Mouse (Mus musculus) liver, embryonic 15.5 days (tissue): ENCODE measurements around the gene Lck. TPM values are rescaled to one million over a fixed set of nuclear protein-coding genes. Genes with fewer than 3 reads are reported as not detected.

Experiments
- ATAC-seq: fragments of 200-750 bp; cut with Nextera tagmentation; 2 replicates; pipeline ENCODE4 v1.8.0; 2017; ENCODE audit warnings: moderate number of reproducible peaks, mild to moderate bottlenecking, moderate library complexity; ENCODE audit not compliant: insufficient read depth
- H3K27ac ChIP-seq: fragments of 300-500 bp; sonication (generic); replicated peaks from 2 replicates; pipeline ENCODE4 v1.5.1; 2015; ENCODE audit warnings: mild to moderate bottlenecking, inconsistent platforms
- H3K27me3 ChIP-seq: fragments of 300-500 bp; sonication (generic); 2 replicates; pipeline ENCODE4 v1.6.1; 2015; ENCODE audit warnings: mild to moderate bottlenecking, inconsistent platforms
- H3K36me3 ChIP-seq: fragments of 300-500 bp; sonication (generic); replicated peaks from 2 replicates; pipeline ENCODE4 v1.6.1; 2015; ENCODE audit warnings: moderate library complexity, mild to moderate bottlenecking, inconsistent platforms
- H3K4me1 ChIP-seq: fragments of 300-500 bp; sonication (generic); replicated peaks from 2 replicates; pipeline ENCODE4 v1.6.1; 2015; ENCODE audit warnings: inconsistent platforms
- H3K4me2 ChIP-seq: fragments of 300-500 bp; sonication (generic); 2 replicates; pipeline ENCODE4 v1.6.1; 2015; ENCODE audit warnings: moderate library complexity, mild to moderate bottlenecking, inconsistent platforms
- H3K4me3 ChIP-seq: fragments of 300-500 bp; sonication (generic); replicated peaks from 2 replicates; pipeline ENCODE4 v1.5.1; 2015; ENCODE audit warnings: mild to moderate bottlenecking, inconsistent platforms
- H3K9ac ChIP-seq: fragments of 300-500 bp; sonication (generic); 2 replicates; pipeline ENCODE4 v1.6.1; 2015; ENCODE audit warnings: moderate library complexity, mild to moderate bottlenecking, inconsistent platforms
- H3K9me3 ChIP-seq: fragments of 300-500 bp; sonication (generic); replicated peaks from 2 replicates; pipeline ENCODE4 v1.6.1; 2016; ENCODE audit warnings: inconsistent platforms
- WGBS: fragments of 180-500 bp; shearing (Covaris S2); methylation state at CpG from one replicate; pipeline ENCODE4 v1.1.7; 2015; ENCODE audit warnings: mixed read lengths; ENCODE audit not compliant: insufficient replicate concordance; 5-methylcytosine and 5-hydroxymethylcytosine counted together
- polyA plus RNA-seq: library from polyadenylated mRNA; unstranded; fragments of >200 nt; fragmentation: Nextera tagmentation; extraction: Ambion mirVana; gene quantifications from 2 replicates; pipeline ENCODE4 v1.2.1, GENCODE M21; 2015

The Lck gene
- 2.4 and 3.3 TPM in 2 replicates for polyA plus RNA-seq

- H3K9ac ChIP-seq = no peak within 1 kb of the TSS
- WGBS = 42% methylated on average over 8 of the region's 8 CpGs
- no peaks in the 10 kb centered on the region for H3K36me3 ChIP-seq
- ATAC-seq = no peak
- H3K27ac ChIP-seq = no peak within 1 kb of the TSS
- H3K4me1 ChIP-seq = peaks cover 10% of the 10 kb centered on the region
- no peak within 1 kb of the TSS for H3K4me3 ChIP-seq
- no peaks in the 10 kb centered on the region for H3K9me3 ChIP-seq
- H3K4me2 ChIP-seq = no peak within 1 kb of the TSS
- H3K27me3 ChIP-seq = peaks cover 40% of the 10 kb centered on the region
These were observed at the start of gene Lck for GRCm38 (mm10) chr4:129573430-129573829. Gene Lck, minus strand, starts transcription at chr4:129573641.

GRCm38 (mm10) chr4:129622803-129623535, 49.5 kb upstream of the Lck start:
- Histone ChIP-seq H3K9ac (peak overlapping the region; percentile 68), H3K4me1 (peaks cover 71% of the 10 kb centered on the region), H3K36me3 (peaks cover 23% of the 10 kb centered on the region), H3K9me3 (no peaks in the 10 kb centered on the region), H3K4me2 (peak overlapping the region; percentile 84), H3K27ac (peak overlapping the region; percentile 89), H3K4me3 (peak overlapping the region; percentile 66), H3K27me3 (no peaks in the 10 kb centered on the region)
- no peak for ATAC-seq
- WGBS = 25% methylated on average over 8 of the region's 8 CpGs

GRCm38 (mm10) chr4:129622120-129622802, 48.8 kb upstream of the Lck start:
- Histone ChIP-seq H3K4me1 (peaks cover 76% of the 10 kb centered on the region), H3K27me3 (no peaks in the 10 kb centered on the region), H3K9ac (no peak overlapping the region), H3K4me2 (peak overlapping the region; percentile 84), H3K36me3 (peaks cover 16% of the 10 kb centered on the region), H3K9me3 (no peaks in the 10 kb centered on the region), H3K27ac (no peak overlapping the region), H3K4me3 (no peak overlapping the region)
- 74% methylated on average over 11 of the region's 11 CpGs for WGBS
- ATAC-seq = no peak

GRCm38 (mm10) chr4:129621283-129621841, 47.9 kb upstream of the Lck start:
- peaks cover 14% of the 10 kb centered on the region for H3K36me3 ChIP-seq
- no peaks in the 10 kb centered on the region for H3K27me3 ChIP-seq
- WGBS = 67% methylated on average over 8 of the region's 8 CpGs
- peaks cover 72% of the 10 kb centered on the region for H3K4me1 ChIP-seq
- no peak for ATAC-seq
- 0 out of 2 replicates have a peak overlapping the region, but pooled peaks have one; percentile 46 for H3K27ac ChIP-seq
- no peak overlapping the region for H3K4me3 ChIP-seq
- H3K9ac ChIP-seq = no peak overlapping the region
- no peaks in the 10 kb centered on the region for H3K9me3 ChIP-seq
- no peak overlapping the region for H3K4me2 ChIP-seq

- H3K27me3 ChIP-seq = no peaks in the 10 kb centered on the region
- no peaks in the 10 kb centered on the region for H3K9me3 ChIP-seq
- no peak overlapping the region for H3K9ac ChIP-seq
- H3K27ac ChIP-seq = 0 out of 2 replicates have a peak overlapping the region, but pooled peaks have one; percentile 46
- no peak overlapping the region for H3K4me3 ChIP-seq
- H3K4me1 ChIP-seq = peaks cover 65% of the 10 kb centered on the region
- no peak overlapping the region for H3K4me2 ChIP-seq
- no peak for ATAC-seq
- WGBS = 77% methylated on average over 11 of the region's 11 CpGs
- peaks cover 7% of the 10 kb centered on the region; the same call in 1 of the 2 replicates for H3K36me3 ChIP-seq
These were observed 47.2 kb upstream of the Lck start for GRCm38 (mm10) chr4:129620419-129621282.

- 4% methylated on average over 44 of the region's 44 CpGs for WGBS
- peak within 1 kb of the TSS; percentile 95 for H3K4me2 ChIP-seq
- H3K27ac ChIP-seq = peak within 1 kb of the TSS; percentile 83
- H3K9ac ChIP-seq = peak within 1 kb of the TSS; percentile 84
- H3K27me3 ChIP-seq = no peaks in the 10 kb centered on the region
- H3K9me3 ChIP-seq = no peaks in the 10 kb centered on the region
- ATAC-seq = peak; percentile 85
- H3K36me3 ChIP-seq = peaks cover 7% of the 10 kb centered on the region; the same call in 1 of the 2 replicates
- peaks cover 50% of the 10 kb centered on the region for H3K4me1 ChIP-seq
- peak within 1 kb of the TSS; percentile 79 for H3K4me3 ChIP-seq
These were observed 45.6 kb upstream of the Lck start, which contains the start of gene Iqcc for GRCm38 (mm10) chr4:129618786-129619691. Gene Iqcc, minus strand, starts transcription at chr4:129619099.

GRCm38 (mm10) chr4:129618031-129618430, 44.6 kb upstream of the Lck start:
- WGBS = 85% methylated on average over 5 of the region's 5 CpGs
- Histone ChIP-seq H3K9ac (peak overlapping the region; percentile 84), H3K27ac (no peak overlapping the region; the same call in 1 of the 2 replicates)

GRCm38 (mm10) chr4:129617121-129617641, 43.7 kb upstream of the Lck start:
- H3K9ac ChIP-seq = no peak overlapping the region
- WGBS = 83% methylated on average over 7 of the region's 7 CpGs
- no peak overlapping the region for H3K27ac ChIP-seq
- no peak overlapping the region for H3K4me2 ChIP-seq
- H3K9me3 ChIP-seq = no peaks in the 10 kb centered on the region
- H3K4me1 ChIP-seq = peaks cover 32% of the 10 kb centered on the region
- H3K27me3 ChIP-seq = no peaks in the 10 kb centered on the region
- H3K4me3 ChIP-seq = no peak overlapping the region
- ATAC-seq = no peak
- H3K36me3 ChIP-seq = peaks cover 7% of the 10 kb centered on the region; the same call in 1 of the 2 replicates

More at GRCm38 (mm10) chr4:129618031-129618430, 44.6 kb upstream of the Lck start:
- H3K4me1 ChIP-seq = peaks cover 40% of the 10 kb centered on the region
- peak overlapping the region; percentile 95 for H3K4me2 ChIP-seq
- no peaks in the 10 kb centered on the region for H3K9me3 ChIP-seq
- H3K27me3 ChIP-seq = no peaks in the 10 kb centered on the region
- ATAC-seq = no peak
- peak overlapping the region; percentile 79 for H3K4me3 ChIP-seq
- H3K36me3 ChIP-seq = peaks cover 7% of the 10 kb centered on the region; the same call in 1 of the 2 replicates

- H3K27me3 ChIP-seq = no peaks in the 10 kb centered on the region
- H3K4me3 ChIP-seq = no peak overlapping the region
- 80% methylated on average over 3 of the region's 3 CpGs for WGBS
- H3K4me2 ChIP-seq = no peak overlapping the region
- H3K36me3 ChIP-seq = peaks cover 7% of the 10 kb centered on the region; the same call in 1 of the 2 replicates
- no peak for ATAC-seq
- no peaks in the 10 kb centered on the region for H3K9me3 ChIP-seq
- peaks cover 27% of the 10 kb centered on the region for H3K4me1 ChIP-seq
- no peak overlapping the region for H3K9ac ChIP-seq
- H3K27ac ChIP-seq = no peak overlapping the region
These were observed 43.2 kb upstream of the Lck start for GRCm38 (mm10) chr4:129616631-129617030.
